Mouse (Mus musculus): ENCODE data around the gene Fbxl3. TPM values are rescaled to one million over a fixed set of nuclear protein-coding genes. Genes with fewer than 3 reads are reported as not detected.

Fbxl3 gene
- total RNA-seq, 2 experiments from 2014 or later = 72.2 to 74.1 TPM

- intact Hi-C loops (cut with DNase I) = no loop called here
- no peak for DNase-seq (ENCODE audit: low spot score in 2 of 2)
These were observed 11.5 kb downstream of the Fbxl3 start for GRCm38 (mm10) chr14:103087846-103088245.

- no peak for DNase-seq (ENCODE audit: low spot score in 2 of 2)
- intact Hi-C loops (cut with DNase I) = no loop called here
These were observed 12.6 kb downstream of the Fbxl3 start for GRCm38 (mm10) chr14:103086671-103087324.

GRCm38 (mm10) chr14:103085840-103086533, 13.4 kb downstream of the Fbxl3 start:
- intact Hi-C loops (cut with DNase I) = no loop called here

GRCm38 (mm10) chr14:103079209-103079977, 20.0 kb downstream of the Fbxl3 start:
- DNase-seq (ENCODE audit: low spot score in 2 of 2) = peak; percentile 18 to 34
- intact Hi-C loops (cut with DNase I) = no loop called here

More at GRCm38 (mm10) chr14:103085840-103086533, 13.4 kb downstream of the Fbxl3 start:
- no peak for DNase-seq (ENCODE audit: low spot score in 2 of 2)

- intact Hi-C loops (cut with DNase I) = no loop called here
- no peak for DNase-seq (ENCODE audit: low spot score in 2 of 2)
These were observed 21.1 kb downstream of the Fbxl3 start for GRCm38 (mm10) chr14:103078006-103078912.

GRCm38 (mm10) chr14:103077272-103078005, 21.9 kb downstream of the Fbxl3 start:
- no peak for DNase-seq (ENCODE audit: low spot score in 2 of 2)
- intact Hi-C loops (cut with DNase I) = no loop called here

GRCm38 (mm10) chr14:103075166-103075565, 24.2 kb downstream of the Fbxl3 start:
- intact Hi-C loops (cut with DNase I) = no loop called here
- DNase-seq (ENCODE audit: low spot score in 2 of 2) = no peak

- intact Hi-C loops (cut with DNase I) = no loop called here
- no peak for DNase-seq (ENCODE audit: low spot score in 2 of 2)
These were observed 25.5 kb downstream of the Fbxl3 start for GRCm38 (mm10) chr14:103073825-103074224.

GRCm38 (mm10) chr14:103072731-103073130, 26.6 kb downstream of the Fbxl3 start:
- no peak for DNase-seq (ENCODE audit: low spot score in 2 of 2)
- intact Hi-C loops (cut with DNase I) = no loop called here

- no peak for DNase-seq (ENCODE audit: low spot score in 2 of 2)
These were observed 27.9 kb downstream of the Fbxl3 start for GRCm38 (mm10) chr14:103071471-103071870.

GRCm38 (mm10) chr14:103070790-103071189, 28.6 kb downstream of the Fbxl3 start:
- DNase-seq (ENCODE audit: low spot score in 2 of 2) = no peak

More at GRCm38 (mm10) chr14:103071471-103071870, 27.9 kb downstream of the Fbxl3 start:
- intact Hi-C loops (cut with DNase I) = no loop called here

GRCm38 (mm10) chr14:103069864-103070611, 29.3 kb downstream of the Fbxl3 start, which contains the start of gene Cln5:
Cln5 (plus strand) TSS chr14:103070216.
- intact Hi-C loops (cut with DNase I) = loop anchor here (1.0 to 5.0 kb wide), 2 partner anchors 28 to 467 kb away; no protein-coding TSS in a partner anchor
- peak; percentile 87 to 90 for DNase-seq (ENCODE audit: low spot score in 2 of 2)

More at GRCm38 (mm10) chr14:103070790-103071189, 28.6 kb downstream of the Fbxl3 start:
- intact Hi-C loops (cut with DNase I) = loop anchor here (1.0 kb wide), 1 partner anchor 28 kb away; no protein-coding TSS in a partner anchor

GRCm38 (mm10) chr14:103069465-103069863, 29.9 kb downstream of the Fbxl3 start:
- DNase-seq (ENCODE audit: low spot score in 2 of 2) = no peak
- intact Hi-C loops (cut with DNase I) = loop anchor here (5.0 kb wide), 1 partner anchor 468 kb away; no protein-coding TSS in a partner anchor

- peak; percentile 69 to 86 for DNase-seq (ENCODE audit: low spot score in 2 of 2)
- intact Hi-C loops (cut with DNase I) = loop anchor here (5.0 kb wide), 1 partner anchor 472 kb away; no protein-coding TSS in a partner anchor
These were observed 33.8 kb downstream of the Fbxl3 start for GRCm38 (mm10) chr14:103065294-103066167.

- intact Hi-C loops (cut with DNase I) = no loop called here
- no peak for DNase-seq (ENCODE audit: low spot score in 2 of 2)
These were observed 39.9 kb downstream of the Fbxl3 start for GRCm38 (mm10) chr14:103059495-103059894.

- DNase-seq (ENCODE audit: low spot score in 2 of 2) = no peak
- intact Hi-C loops (cut with DNase I) = no loop called here
These were observed 40.4 kb downstream of the Fbxl3 start for GRCm38 (mm10) chr14:103058998-103059397.

All from left cerebral cortex, postnatal 14 days (tissue).